Mouse (Mus musculus): Measurements from ENCODE around the gene Taz.

- TF ChIP-seq CTCF (IDR thresholded peaks at IDR 0.05; ENCODE audit: borderline replicate concordance, extremely low read depth, insufficient read depth, insufficient read length): no peak
- no peak for TF ChIP-seq POLR2A (IDR thresholded peaks at IDR 0.05; ENCODE audit: borderline replicate concordance, extremely low read depth, insufficient read depth, insufficient read length, poor library complexity, severe bottlenecking)
These were observed 526 bp upstream of the Taz start for GRCm38 (mm10) chrX:74281041-74281731.
